Mouse (Mus musculus): ENCODE results near the gene Sgms1. TPM values are rescaled to one million over a fixed set of nuclear protein-coding genes. Genes with fewer than 3 reads are reported as not detected.

The Sgms1 gene
- 42.2 and 56.5 TPM in 2 replicates for polyA plus RNA-seq (2011; ENCODE audit: insufficient read length, low read depth, missing spikeins)

DNA sequence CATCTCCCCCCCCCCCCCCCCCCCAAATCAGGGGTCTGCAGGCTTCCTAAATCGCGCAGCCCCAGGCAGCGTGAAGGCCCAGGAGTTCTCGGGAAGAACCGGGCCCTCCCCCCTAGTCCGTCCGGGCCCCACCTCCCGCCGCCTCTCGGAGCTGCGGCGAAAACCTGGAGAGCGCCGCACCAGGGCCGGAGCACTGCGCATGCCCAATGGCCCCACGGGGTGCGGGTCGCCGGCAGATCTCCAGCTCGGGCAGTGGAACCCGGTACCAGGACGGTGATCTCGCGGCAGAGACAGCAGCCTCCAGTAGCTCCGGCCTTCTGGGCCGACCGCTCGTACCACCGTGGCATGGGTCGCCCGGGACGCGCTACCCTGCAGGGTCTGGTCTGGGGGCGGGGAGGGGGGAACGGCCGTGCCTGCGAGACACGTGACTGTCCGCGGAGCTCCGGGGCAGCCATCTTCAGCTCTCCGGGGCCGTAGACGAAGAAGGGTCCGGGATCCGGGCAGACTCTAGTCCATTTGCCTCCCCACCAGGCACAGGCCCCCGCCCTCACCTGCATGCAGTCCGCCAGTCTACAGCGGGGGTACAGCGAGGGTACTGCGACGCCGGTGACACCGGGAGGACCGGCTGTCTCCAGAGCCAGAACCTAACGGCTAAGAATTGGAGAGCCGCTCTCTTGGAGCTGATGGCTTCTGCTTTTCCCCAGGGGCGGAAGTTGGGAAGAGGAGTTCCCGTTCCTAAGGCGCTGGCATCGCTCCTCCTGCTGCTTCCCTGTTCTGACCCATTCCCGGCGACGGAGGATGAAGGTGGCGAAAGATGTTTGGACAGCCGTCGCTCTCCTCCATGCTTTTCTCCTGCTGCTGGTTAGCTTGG, at the start of gene Sgms1:
Sgms1 (minus strand) TSS at position 714 of the 871 bp plus-strand sequence.
- H3K4me1 ChIP-seq (ENCODE audit: control insufficient read depth, insufficient read depth, low read length), result no peaks in the 10 kb centered on the region
- peak within 1 kb of the TSS; percentile 71 for H3K4me3 ChIP-seq (ENCODE audit: insufficient read depth, low read length)
- TF ChIP-seq POLR2A (IDR thresholded peaks at IDR 0.05; ENCODE audit: low read depth, low read length) (peak; percentile 76), CTCF (IDR thresholded peaks at IDR 0.05; ENCODE audit: borderline replicate concordance, insufficient read depth, low read length) (no peak)
- peak within 1 kb of the TSS; percentile 89 for H3K27ac ChIP-seq (ENCODE audit: insufficient read depth, low read length)

DNA sequence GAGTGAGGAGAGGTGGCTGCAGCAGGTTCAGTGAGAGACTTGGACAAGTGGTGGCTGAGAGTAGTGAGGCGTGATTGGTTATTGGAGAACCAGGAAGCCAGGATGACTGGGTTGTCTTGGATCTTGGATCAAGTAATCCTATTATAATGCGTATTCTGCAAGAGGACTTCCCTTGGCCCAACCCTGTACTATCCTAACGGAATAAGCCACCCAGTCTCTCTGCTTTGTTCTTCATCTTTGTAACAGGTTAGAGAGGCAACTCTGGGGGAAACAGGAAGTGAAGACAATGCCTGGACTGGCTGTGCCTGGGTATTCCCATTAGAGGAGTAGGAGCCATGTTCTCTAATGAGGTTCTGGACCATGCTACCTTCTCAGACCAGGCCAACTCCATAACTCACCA, 36.3 kb upstream of the Sgms1 start:
- TF ChIP-seq CTCF (IDR thresholded peaks at IDR 0.05; ENCODE audit: borderline replicate concordance, insufficient read depth, low read length) (no peak), POLR2A (IDR thresholded peaks at IDR 0.05; ENCODE audit: low read depth, low read length) (no peak)
- no peak overlapping the region for H3K4me3 ChIP-seq (ENCODE audit: insufficient read depth, low read length)

DNA sequence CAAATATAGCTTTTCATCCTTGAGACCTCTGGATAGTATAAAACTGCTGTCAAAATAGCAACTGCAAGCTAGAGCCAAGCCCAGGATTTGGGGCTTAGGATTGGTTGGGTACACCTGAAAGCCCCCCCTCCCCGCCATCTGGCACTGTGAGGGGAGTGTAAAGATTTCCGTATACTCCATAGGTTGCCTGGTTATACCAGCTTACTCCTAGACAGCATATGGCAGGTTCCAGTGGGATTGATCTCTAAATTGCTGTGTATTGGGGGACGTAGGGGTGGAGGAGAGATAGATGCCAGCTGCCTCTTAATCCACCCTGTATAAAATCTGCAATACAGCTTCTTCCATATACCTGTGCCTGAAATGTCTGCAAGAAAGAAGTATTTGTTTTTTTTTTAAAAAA, 35.2 kb upstream of the Sgms1 start:
- TF ChIP-seq CTCF (IDR thresholded peaks at IDR 0.05; ENCODE audit: borderline replicate concordance, insufficient read depth, low read length), result no peak
- TF ChIP-seq POLR2A (IDR thresholded peaks at IDR 0.05; ENCODE audit: low read depth, low read length), result no peak

More for the DNA sequence above, 36.3 kb upstream of the Sgms1 start:
- no peaks in the 10 kb centered on the region for H3K4me1 ChIP-seq (ENCODE audit: control insufficient read depth, insufficient read depth, low read length)
- H3K27ac ChIP-seq (ENCODE audit: insufficient read depth, low read length), result no peak overlapping the region

DNA sequence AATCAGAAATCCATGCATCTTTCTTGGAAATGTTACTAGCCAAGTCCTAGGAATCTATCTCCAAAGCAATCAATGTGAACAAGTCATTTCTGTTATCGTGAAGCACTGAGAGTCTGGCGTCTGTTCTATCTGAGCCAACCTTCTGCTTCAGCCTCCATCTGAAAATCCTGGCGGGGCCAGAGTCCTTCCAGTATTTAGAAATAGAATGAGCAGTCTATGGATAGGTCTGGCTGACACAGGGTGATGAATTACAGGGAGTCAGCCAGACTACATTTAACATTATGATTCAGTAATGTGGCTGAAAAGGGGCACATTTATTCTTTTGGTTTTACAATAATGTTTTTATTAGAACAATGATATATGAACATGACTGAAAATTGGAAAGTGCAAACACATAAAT, 29.6 kb upstream of the Sgms1 start:
- TF ChIP-seq CTCF (IDR thresholded peaks at IDR 0.05; ENCODE audit: borderline replicate concordance, insufficient read depth, low read length), result no peak
- Histone ChIP-seq H3K27ac (ENCODE audit: insufficient read depth, low read length) (no peak overlapping the region), H3K4me3 (ENCODE audit: insufficient read depth, low read length) (no peak overlapping the region), H3K4me1 (ENCODE audit: control insufficient read depth, insufficient read depth, low read length) (no peaks in the 10 kb centered on the region; the same call in 1 of the 2 replicates)

More for the DNA sequence above, 35.2 kb upstream of the Sgms1 start:
- no peak overlapping the region for H3K27ac ChIP-seq (ENCODE audit: insufficient read depth, low read length)
- H3K4me3 ChIP-seq (ENCODE audit: insufficient read depth, low read length), result no peak overlapping the region
- no peaks in the 10 kb centered on the region for H3K4me1 ChIP-seq (ENCODE audit: control insufficient read depth, insufficient read depth, low read length)

DNA sequence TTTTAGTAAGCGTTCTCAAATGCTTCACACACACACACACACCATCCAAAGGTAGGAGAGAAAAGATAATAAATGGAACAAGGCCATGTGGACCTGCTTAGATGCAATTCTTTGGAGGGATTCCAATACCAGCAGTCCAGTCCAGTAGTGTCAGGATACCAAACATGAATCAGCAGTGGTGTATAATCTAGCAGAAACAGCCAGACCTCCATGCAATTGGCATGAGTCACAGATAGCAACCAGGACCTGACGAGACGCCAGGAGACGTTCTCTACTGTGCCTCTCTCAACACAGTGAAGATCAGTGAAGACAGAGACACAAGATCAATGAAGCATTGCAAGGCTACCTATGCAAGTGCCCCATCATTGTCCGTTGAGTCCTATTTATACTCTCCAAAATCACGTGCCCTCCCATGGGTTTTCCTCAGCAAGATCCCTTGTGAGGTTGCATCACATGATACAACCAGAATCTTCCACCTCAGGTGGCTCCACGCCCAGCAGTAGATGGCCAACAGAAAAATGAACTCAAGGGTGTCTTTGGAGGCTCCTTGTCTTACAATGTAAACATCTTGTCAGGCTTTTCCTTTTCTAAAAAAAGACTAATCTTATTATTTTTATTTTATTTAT, 27.3 kb upstream of the Sgms1 start:
- TF ChIP-seq POLR2A (IDR thresholded peaks at IDR 0.05; ENCODE audit: low read depth, low read length), result no peak
- TF ChIP-seq CTCF (IDR thresholded peaks at IDR 0.05; ENCODE audit: borderline replicate concordance, insufficient read depth, low read length), result no peak
- no peak overlapping the region for H3K27ac ChIP-seq (ENCODE audit: insufficient read depth, low read length)
- H3K4me3 ChIP-seq (ENCODE audit: insufficient read depth, low read length), result no peak overlapping the region
- H3K4me1 ChIP-seq (ENCODE audit: control insufficient read depth, insufficient read depth, low read length), result no peaks in the 10 kb centered on the region; the same call in 1 of the 2 replicates

DNA sequence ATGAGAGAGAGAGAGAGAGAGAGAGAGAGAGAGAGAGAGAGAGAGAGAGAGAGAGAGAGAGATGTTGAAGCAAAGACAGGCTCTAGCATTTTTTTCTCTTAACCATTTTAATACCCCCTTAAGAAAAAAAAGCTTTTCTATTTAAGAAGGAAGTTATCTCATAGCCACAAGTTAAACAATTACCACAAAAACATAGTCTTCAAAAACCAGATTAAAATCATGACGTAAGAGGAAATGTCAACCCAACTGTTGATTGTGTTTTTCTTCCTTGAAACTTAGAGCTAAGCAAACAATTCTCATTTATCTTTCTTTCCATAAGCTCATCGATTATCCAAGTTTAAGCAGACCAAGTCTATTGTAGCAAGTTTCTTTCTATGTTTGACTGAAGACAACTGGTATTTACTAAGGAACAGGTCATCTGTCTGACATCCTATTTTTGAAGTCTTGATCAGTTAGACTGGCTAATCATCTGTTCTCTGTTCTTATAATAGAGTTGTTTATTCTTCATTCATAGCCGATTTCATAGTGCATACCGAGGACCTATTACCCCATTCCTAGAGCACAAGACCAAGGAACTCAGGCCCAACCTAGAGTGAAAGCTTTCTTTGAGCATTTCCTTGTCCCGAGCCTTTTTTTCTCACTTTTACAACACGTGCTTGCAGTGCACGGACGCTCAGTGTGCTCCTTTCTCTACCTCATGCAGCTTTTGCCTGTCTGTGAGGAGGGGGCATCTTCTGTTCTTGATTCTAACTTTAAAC, 20.3 kb upstream of the Sgms1 start:
- H3K4me1 ChIP-seq (ENCODE audit: control insufficient read depth, insufficient read depth, low read length), result no peaks in the 10 kb centered on the region
- no peak overlapping the region for H3K4me3 ChIP-seq (ENCODE audit: insufficient read depth, low read length)
- H3K27ac ChIP-seq (ENCODE audit: insufficient read depth, low read length), result no peak overlapping the region
- TF ChIP-seq POLR2A (IDR thresholded peaks at IDR 0.05; ENCODE audit: low read depth, low read length) (no peak), CTCF (IDR thresholded peaks at IDR 0.05; ENCODE audit: borderline replicate concordance, insufficient read depth, low read length) (no peak)

DNA sequence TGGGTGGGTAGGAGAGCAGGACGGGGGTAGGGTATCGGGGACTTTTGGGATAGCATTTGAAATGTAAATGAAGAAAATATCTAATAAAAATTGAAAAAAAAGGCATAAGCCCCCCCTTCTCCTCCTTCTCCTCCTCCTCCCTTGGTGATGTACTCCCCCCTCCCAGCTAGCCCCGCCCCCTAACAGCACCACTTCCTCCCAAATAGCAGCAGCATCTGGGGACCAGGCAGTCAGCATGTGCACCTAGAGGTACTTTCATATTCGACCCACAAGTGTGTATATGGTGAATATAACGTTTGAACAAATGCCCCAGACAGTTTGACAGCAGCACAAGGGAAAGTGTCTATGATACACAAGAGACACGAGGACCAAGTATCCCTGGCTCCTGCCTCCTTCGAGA, 17.2 kb upstream of the Sgms1 start:
- no peaks in the 10 kb centered on the region for H3K4me1 ChIP-seq (ENCODE audit: control insufficient read depth, insufficient read depth, low read length)
- no peak overlapping the region for H3K4me3 ChIP-seq (ENCODE audit: insufficient read depth, low read length)
- TF ChIP-seq POLR2A (IDR thresholded peaks at IDR 0.05; ENCODE audit: low read depth, low read length), result no peak
- TF ChIP-seq CTCF (IDR thresholded peaks at IDR 0.05; ENCODE audit: borderline replicate concordance, insufficient read depth, low read length), result no peak
- H3K27ac ChIP-seq (ENCODE audit: insufficient read depth, low read length), result no peak overlapping the region

DNA sequence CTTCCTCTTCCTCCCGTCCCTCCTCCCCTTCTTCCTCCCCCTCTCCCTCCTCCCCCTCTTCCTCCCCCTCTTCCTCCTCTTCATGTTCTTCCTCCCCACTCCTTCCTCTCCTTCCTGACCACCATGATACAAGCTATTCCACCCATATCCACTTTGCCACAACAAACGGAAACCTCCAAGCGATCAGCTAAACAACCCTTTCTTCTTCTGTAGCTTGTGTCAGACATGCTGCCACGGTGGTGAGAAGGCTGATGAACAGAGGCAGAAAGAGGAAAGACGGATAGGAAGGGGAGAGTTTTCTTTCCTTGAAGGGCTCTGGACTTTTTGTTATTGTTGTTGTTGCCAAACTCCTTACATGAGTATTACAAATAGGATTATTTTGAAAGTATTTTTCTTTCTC, 14.9 kb upstream of the Sgms1 start:
- no peak overlapping the region for H3K4me3 ChIP-seq (ENCODE audit: insufficient read depth, low read length)
- TF ChIP-seq POLR2A (IDR thresholded peaks at IDR 0.05; ENCODE audit: low read depth, low read length) (no peak), CTCF (IDR thresholded peaks at IDR 0.05; ENCODE audit: borderline replicate concordance, insufficient read depth, low read length) (no peak)
- H3K4me1 ChIP-seq (ENCODE audit: control insufficient read depth, insufficient read depth, low read length), result no peaks in the 10 kb centered on the region
- H3K27ac ChIP-seq (ENCODE audit: insufficient read depth, low read length), result no peak overlapping the region

DNA sequence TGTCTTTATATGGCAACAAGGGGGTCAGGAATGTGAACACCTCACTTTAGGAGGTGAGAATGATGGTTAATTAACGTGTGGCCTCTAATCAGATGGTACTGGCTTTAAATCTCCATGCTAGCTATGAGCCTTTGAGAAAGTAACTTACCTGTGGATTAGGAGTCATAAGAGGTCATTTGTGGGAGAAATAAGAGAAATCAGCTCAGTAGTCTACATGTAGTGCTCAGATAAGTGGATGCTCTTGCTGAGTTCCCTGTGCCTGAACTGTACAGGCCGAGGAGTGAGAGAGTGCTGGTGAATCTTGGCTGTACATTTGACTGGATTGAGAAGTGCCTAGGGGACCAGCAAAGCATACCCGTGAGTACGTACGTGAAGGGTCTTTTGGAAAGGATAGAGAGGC, 14.3 kb upstream of the Sgms1 start:
- TF ChIP-seq CTCF (IDR thresholded peaks at IDR 0.05; ENCODE audit: borderline replicate concordance, insufficient read depth, low read length), result no peak
- TF ChIP-seq POLR2A (IDR thresholded peaks at IDR 0.05; ENCODE audit: low read depth, low read length), result no peak
- H3K4me1 ChIP-seq (ENCODE audit: control insufficient read depth, insufficient read depth, low read length), result no peaks in the 10 kb centered on the region
- no peak overlapping the region for H3K27ac ChIP-seq (ENCODE audit: insufficient read depth, low read length)
- no peak overlapping the region for H3K4me3 ChIP-seq (ENCODE audit: insufficient read depth, low read length)

Measured in embryonic fibroblast, embryonic 13.5 days (primary cell).